Mouse (Mus musculus) stomach, embryonic 16.5 days (tissue): Measurements from ENCODE around the gene Psmd12. TPM values are rescaled to one million over a fixed set of nuclear protein-coding genes. Genes with fewer than 3 reads are reported as not detected.

Source experiments
- ATAC-seq: fragments of 200-750 bp; cut with Nextera tagmentation; 2 replicates; pipeline ENCODE4 v1.8.0; 2017; ENCODE audit warnings: moderate number of reproducible peaks, moderate TSS enrichment; ENCODE audit not compliant: insufficient read depth, low FRiP score
- H3K27ac ChIP-seq: fragments of 300-500 bp; sonication (generic); 2 replicates; pipeline ENCODE4 v1.5.1; 2014; ENCODE audit warnings: low read length
- H3K27me3 ChIP-seq: fragments of 300-500 bp; sonication (generic); 2 replicates; pipeline ENCODE4 v1.6.1; 2014; ENCODE audit warnings: low read length, control low read depth, mixed read lengths; ENCODE audit not compliant: control insufficient read depth, insufficient read depth
- H3K36me3 ChIP-seq: fragments of 300-500 bp; sonication (generic); 2 replicates; pipeline ENCODE4 v1.6.1; 2014; ENCODE audit warnings: low read length; ENCODE audit not compliant: control insufficient read depth, insufficient read depth
- H3K4me1 ChIP-seq: fragments of 300-500 bp; sonication (generic); 2 replicates; pipeline ENCODE4 v1.6.1; 2014; ENCODE audit warnings: low read length, control low read depth, mixed read lengths; ENCODE audit not compliant: control insufficient read depth, insufficient read depth
- H3K4me2 ChIP-seq: fragments of 300-500 bp; sonication (generic); 2 replicates; pipeline ENCODE4 v1.6.1; 2014; ENCODE audit warnings: low read depth, low read length, mixed read lengths
- H3K4me3 ChIP-seq: fragments of 300-500 bp; sonication (generic); replicated peaks from 2 replicates; pipeline ENCODE4 v1.5.1; 2014; ENCODE audit warnings: mild to moderate bottlenecking, low read length
- H3K9ac ChIP-seq: fragments of 300-500 bp; sonication (generic); 2 replicates; pipeline ENCODE4 v1.6.1; 2014; ENCODE audit warnings: low read length
- H3K9me3 ChIP-seq: fragments of 300-500 bp; sonication (generic); replicated peaks from 2 replicates; pipeline ENCODE4 v1.6.1; 2016; ENCODE audit warnings: low read length, control low read depth; ENCODE audit not compliant: control insufficient read depth
- WGBS: fragments of 180-500 bp; shearing (Covaris S2); extraction: QIAGEN DNeasy Blood & Tissue Kit; methylation state at CpG from one replicate; pipeline ENCODE4 v1.1.7; 2014; 5-methylcytosine and 5-hydroxymethylcytosine counted together
- polyA plus RNA-seq: library from polyadenylated mRNA; unstranded; fragments of >200 nt; fragmentation: Nextera tagmentation; extraction: Ambion mirVana; gene quantifications from 2 replicates; pipeline ENCODE4 v1.2.1, GENCODE M21; 2015

The Psmd12 gene
- polyA plus RNA-seq, 1 experiment from 2014 or later: 175 TPM

DNA sequence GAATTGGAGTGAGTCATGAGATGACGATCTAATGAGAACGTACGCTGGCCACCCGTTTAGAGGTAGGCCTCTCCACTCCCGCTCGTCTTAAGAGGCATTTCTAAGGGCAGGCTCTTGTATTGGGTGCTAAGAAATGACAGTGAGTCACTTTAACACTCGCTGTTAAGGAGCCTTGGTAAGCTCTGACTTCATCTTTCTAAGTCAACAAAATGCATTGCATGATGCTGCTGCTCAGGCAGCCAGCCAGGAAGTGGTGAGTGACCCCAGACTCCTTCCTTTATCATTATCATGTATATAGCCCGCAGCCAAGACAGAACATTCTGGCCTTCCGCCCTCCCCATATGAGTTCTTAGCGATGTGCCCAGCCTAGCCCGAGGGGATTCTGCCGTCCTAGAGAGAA, 21.0 kb upstream of the Psmd12 start:
- peaks cover 16% of the 10 kb centered on the region for H3K4me1 ChIP-seq

GRCm38 (mm10) chr11:107458986-107459385, 20.3 kb upstream of the Psmd12 start:
- WGBS: 77% methylated on average over 7 of the region's 7 CpGs
- Histone ChIP-seq H3K9me3 (no peaks in the 10 kb centered on the region), H3K4me1 (peaks cover 16% of the 10 kb centered on the region), H3K36me3 (no peaks in the 10 kb centered on the region), H3K4me3 (no peak overlapping the region), H3K9ac (no peak overlapping the region), H3K4me2 (no peak overlapping the region), H3K27me3 (no peaks in the 10 kb centered on the region), H3K27ac (no peak overlapping the region)
- no peak for ATAC-seq

More for the DNA sequence above, 21.0 kb upstream of the Psmd12 start:
- H3K27ac ChIP-seq: no peak overlapping the region
- H3K9me3 ChIP-seq: no peaks in the 10 kb centered on the region
- no peaks in the 10 kb centered on the region for H3K27me3 ChIP-seq
- ATAC-seq: 0 out of 2 replicates have a peak, but pooled peaks have one; percentile 17
- H3K4me3 ChIP-seq: no peak overlapping the region
- 62% methylated on average over 12 of the region's 12 CpGs for WGBS
- no peaks in the 10 kb centered on the region for H3K36me3 ChIP-seq
- H3K4me2 ChIP-seq: no peak overlapping the region
- H3K9ac ChIP-seq: no peak overlapping the region

DNA sequence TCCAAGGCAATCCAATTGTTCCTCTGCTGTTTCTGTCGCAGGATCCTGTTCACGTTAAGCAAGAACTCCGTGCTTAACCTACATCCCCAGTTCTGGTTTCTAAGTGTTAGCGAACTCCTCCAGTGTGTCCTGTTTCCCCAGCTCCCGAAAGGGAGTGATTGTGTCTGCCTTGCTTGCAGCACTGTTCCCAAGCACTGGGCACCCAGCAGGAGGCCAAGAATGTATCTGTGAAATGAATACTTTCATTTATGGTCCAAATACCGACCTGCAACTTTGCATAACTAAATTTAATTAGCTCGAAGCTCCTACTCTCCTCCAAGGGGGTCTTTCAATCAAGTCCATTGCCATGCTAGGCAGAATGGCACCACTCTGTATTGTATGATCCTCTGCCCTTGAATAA, 19.5 kb upstream of the Psmd12 start:
- H3K36me3 ChIP-seq: no peaks in the 10 kb centered on the region
- 88% methylated on average over 7 of the region's 7 CpGs for WGBS
- no peak for ATAC-seq
- no peaks in the 10 kb centered on the region for H3K27me3 ChIP-seq
- no peak overlapping the region for H3K27ac ChIP-seq
- H3K9me3 ChIP-seq: no peaks in the 10 kb centered on the region
- no peak overlapping the region for H3K4me2 ChIP-seq
- H3K4me1 ChIP-seq: peaks cover 12% of the 10 kb centered on the region
- H3K9ac ChIP-seq: no peak overlapping the region
- no peak overlapping the region for H3K4me3 ChIP-seq

DNA sequence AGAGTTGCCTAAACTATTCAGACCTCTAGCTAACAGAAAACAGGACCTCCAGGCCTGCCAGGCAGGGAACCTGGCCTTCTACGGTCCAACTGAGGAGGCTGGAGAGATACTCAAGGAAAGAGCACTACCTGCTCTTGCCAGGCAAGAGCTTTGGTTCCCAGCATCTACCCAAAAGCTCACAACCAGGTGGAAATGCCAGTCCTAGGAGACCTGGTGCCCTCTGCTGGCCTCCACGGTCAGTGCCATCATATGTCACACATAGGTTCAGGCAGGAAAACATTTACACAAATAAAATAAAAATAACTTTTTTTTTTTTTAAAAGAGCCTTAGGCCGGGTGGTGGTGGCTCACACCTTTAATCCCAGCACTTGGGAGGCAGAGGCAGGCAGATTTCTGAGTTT, 16.8 kb upstream of the Psmd12 start:
- Histone ChIP-seq H3K4me2 (no peak overlapping the region), H3K9ac (no peak overlapping the region), H3K4me3 (no peak overlapping the region), H3K27me3 (no peaks in the 10 kb centered on the region), H3K36me3 (no peaks in the 10 kb centered on the region), H3K4me1 (peaks cover 6% of the 10 kb centered on the region; the same call in 1 of the 2 replicates), H3K9me3 (no peaks in the 10 kb centered on the region), H3K27ac (no peak overlapping the region)
- no peak for ATAC-seq
- 94% methylated on average over 3 of the region's 3 CpGs for WGBS

DNA sequence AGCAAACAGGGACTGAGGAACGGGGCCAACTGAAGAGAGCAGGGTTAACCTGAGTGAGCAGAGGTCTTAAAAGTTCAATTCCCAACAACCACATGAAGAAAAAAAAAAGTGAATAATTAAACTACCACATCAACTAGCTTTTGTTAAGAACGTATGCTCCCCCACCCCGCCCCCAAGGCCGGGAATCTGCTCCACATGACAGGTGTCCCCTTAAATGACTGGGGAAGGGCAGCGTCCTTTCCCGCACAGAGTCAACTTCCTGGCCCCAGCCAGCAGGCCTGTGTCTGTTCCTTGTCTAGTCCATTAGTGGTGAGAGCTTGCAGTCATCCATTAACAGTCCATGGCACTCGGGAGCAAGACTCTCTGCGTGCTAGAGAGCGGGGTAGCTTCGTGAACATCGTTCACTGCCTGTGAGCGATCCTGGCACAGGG, 16.0 kb upstream of the Psmd12 start:
- H3K4me3 ChIP-seq: no peak overlapping the region
- no peak for ATAC-seq
- no peaks in the 10 kb centered on the region for H3K27me3 ChIP-seq
- WGBS: 68% methylated on average over 12 of the region's 12 CpGs
- peaks cover 8% of the 10 kb centered on the region for H3K4me1 ChIP-seq
- H3K4me2 ChIP-seq: no peak overlapping the region
- H3K36me3 ChIP-seq: no peaks in the 10 kb centered on the region
- H3K27ac ChIP-seq: no peak overlapping the region
- no peak overlapping the region for H3K9ac ChIP-seq
- no peaks in the 10 kb centered on the region for H3K9me3 ChIP-seq

DNA sequence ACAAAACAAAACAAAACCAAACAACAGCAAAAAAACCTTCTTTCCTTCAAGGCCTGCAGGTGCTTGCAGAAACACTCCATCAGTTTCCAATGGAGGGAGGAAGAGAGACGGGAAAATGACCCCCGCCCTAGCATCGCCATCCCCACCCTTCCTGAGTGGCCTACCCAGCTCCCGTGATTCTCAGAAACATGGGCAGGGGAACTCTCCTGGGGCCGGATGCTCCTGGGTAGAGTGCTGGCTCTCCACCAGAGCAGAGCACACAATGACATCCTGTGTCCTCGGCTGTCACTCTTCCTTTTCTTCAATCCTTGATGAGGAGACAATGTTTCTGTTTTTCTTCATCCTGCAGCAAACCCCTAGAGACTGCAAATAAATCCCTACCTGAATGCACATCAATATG, 15.1 kb upstream of the Psmd12 start:
- no peak for ATAC-seq
- H3K9ac ChIP-seq: 0 out of 2 replicates have a peak overlapping the region, but pooled peaks have one; percentile 18
- no peaks in the 10 kb centered on the region for H3K36me3 ChIP-seq
- no peaks in the 10 kb centered on the region for H3K27me3 ChIP-seq
- no peaks in the 10 kb centered on the region for H3K9me3 ChIP-seq
- H3K4me2 ChIP-seq: no peak overlapping the region
- 71% methylated on average over 6 of the region's 6 CpGs for WGBS
- H3K4me1 ChIP-seq: peaks cover 9% of the 10 kb centered on the region
- no peak overlapping the region for H3K4me3 ChIP-seq
- H3K27ac ChIP-seq: no peak overlapping the region

- Histone ChIP-seq H3K36me3 (no peaks in the 10 kb centered on the region), H3K4me3 (no peak overlapping the region), H3K9ac (no peak overlapping the region), H3K27ac (no peak overlapping the region), H3K4me2 (no peak overlapping the region), H3K27me3 (no peaks in the 10 kb centered on the region), H3K4me1 (peaks cover 9% of the 10 kb centered on the region), H3K9me3 (no peaks in the 10 kb centered on the region)
- WGBS: 91% methylated on average over 4 of the region's 4 CpGs
- no peak for ATAC-seq
These were observed 14.2 kb upstream of the Psmd12 start for GRCm38 (mm10) chr11:107465041-107465440.

DNA sequence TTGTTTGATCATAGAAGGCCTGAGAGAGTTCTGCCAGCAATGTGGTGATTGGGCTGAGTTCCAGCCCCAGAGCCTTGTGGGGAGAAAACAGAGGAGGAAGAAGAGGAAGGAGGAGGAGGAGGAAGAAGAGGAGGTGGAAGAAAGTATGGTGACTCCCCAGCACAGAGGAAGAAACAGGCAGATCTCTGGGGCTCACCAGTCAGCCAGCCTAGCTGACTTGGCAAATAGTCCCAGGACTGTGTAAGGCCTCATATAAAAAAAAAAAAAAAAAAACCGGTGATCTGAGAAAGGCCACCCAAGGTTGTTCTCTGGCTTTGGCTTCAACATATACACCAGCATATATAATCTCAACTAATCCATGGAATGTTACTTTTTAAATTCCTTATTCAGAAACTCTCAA, 13.3 kb upstream of the Psmd12 start:
- Histone ChIP-seq H3K4me3 (no peak overlapping the region), H3K9me3 (no peaks in the 10 kb centered on the region), H3K9ac (no peak overlapping the region), H3K36me3 (no peaks in the 10 kb centered on the region), H3K4me1 (peaks cover 11% of the 10 kb centered on the region), H3K4me2 (no peak overlapping the region), H3K27ac (no peak overlapping the region), H3K27me3 (no peaks in the 10 kb centered on the region)
- ATAC-seq: no peak
- WGBS: 43% methylated on average over 1 of the region's 1 CpGs

GRCm38 (mm10) chr11:107466611-107467391, 12.5 kb upstream of the Psmd12 start:
- Histone ChIP-seq H3K9me3 (no peaks in the 10 kb centered on the region), H3K27me3 (no peaks in the 10 kb centered on the region), H3K36me3 (no peaks in the 10 kb centered on the region), H3K27ac (no peak overlapping the region), H3K4me3 (no peak overlapping the region), H3K4me1 (peaks cover 17% of the 10 kb centered on the region), H3K4me2 (no peak overlapping the region), H3K9ac (no peak overlapping the region)
- 63% methylated on average over 6 of the region's 6 CpGs for WGBS
- ATAC-seq: no peak
